Mouse (Mus musculus): ENCODE measurements around the gene Olfr1260. TPM values are rescaled to one million over a fixed set of nuclear protein-coding genes. Genes with fewer than 3 reads are reported as not detected.

The Olfr1260 gene
- polyA plus RNA-seq, 1 experiment from 2014 or later, result not detected

Other genes starting within 250 kb of the Olfr1260 start
- gene Olfr1252, start 249.3 kb upstream of the Olfr1260 start, polyA plus RNA-seq (2014; fragmentation: Nextera tagmentation; extraction: Ambion mirVana), result not detected in 2 replicates
- not detected in 2 replicates for gene Olfr1253, start 217.2 kb upstream of the Olfr1260 start, polyA plus RNA-seq (2014; fragmentation: Nextera tagmentation; extraction: Ambion mirVana)
- gene Olfr1254, start 180.7 kb upstream of the Olfr1260 start, polyA plus RNA-seq (2014; fragmentation: Nextera tagmentation; extraction: Ambion mirVana), result not detected in 2 replicates
- gene Olfr1255, start 162.3 kb upstream of the Olfr1260 start, polyA plus RNA-seq (2014; fragmentation: Nextera tagmentation; extraction: Ambion mirVana), result not detected in 2 replicates
- gene Olfr1256, start 132.8 kb upstream of the Olfr1260 start, polyA plus RNA-seq (2014; fragmentation: Nextera tagmentation; extraction: Ambion mirVana), result not detected in 2 replicates
- not detected in 2 replicates for gene Olfr48, start 126.1 kb upstream of the Olfr1260 start, polyA plus RNA-seq (2014; fragmentation: Nextera tagmentation; extraction: Ambion mirVana)
- gene Olfr1257, start 95.9 kb upstream of the Olfr1260 start, polyA plus RNA-seq (2014; fragmentation: Nextera tagmentation; extraction: Ambion mirVana), result not detected in 2 replicates
- not detected in 2 replicates for gene Olfr1258, start 47.0 kb upstream of the Olfr1260 start, polyA plus RNA-seq (2014; fragmentation: Nextera tagmentation; extraction: Ambion mirVana)
- gene Olfr1259, start 25.7 kb upstream of the Olfr1260 start, polyA plus RNA-seq (2014; fragmentation: Nextera tagmentation; extraction: Ambion mirVana), result not detected in 2 replicates
- not detected in 2 replicates for gene Olfr1261, start 16.9 kb downstream of the Olfr1260 start, polyA plus RNA-seq (2014; fragmentation: Nextera tagmentation; extraction: Ambion mirVana)
- not detected in 2 replicates for gene Olfr1262, start 25.8 kb downstream of the Olfr1260 start, polyA plus RNA-seq (2014; fragmentation: Nextera tagmentation; extraction: Ambion mirVana)
- not detected in 2 replicates for gene Olfr1263, start 37.8 kb downstream of the Olfr1260 start, polyA plus RNA-seq (2014; fragmentation: Nextera tagmentation; extraction: Ambion mirVana)
- not detected in 2 replicates for gene Olfr1264, start 51.2 kb downstream of the Olfr1260 start, polyA plus RNA-seq (2014; fragmentation: Nextera tagmentation; extraction: Ambion mirVana)
- gene Olfr1265, start 61.0 kb downstream of the Olfr1260 start, polyA plus RNA-seq (2014; fragmentation: Nextera tagmentation; extraction: Ambion mirVana), result not detected in 2 replicates
- gene Olfr140, start 89.3 kb downstream of the Olfr1260 start, polyA plus RNA-seq (2014; fragmentation: Nextera tagmentation; extraction: Ambion mirVana), result not detected in 2 replicates
- gene Olfr1269, start 147.1 kb downstream of the Olfr1260 start, polyA plus RNA-seq (2014; fragmentation: Nextera tagmentation; extraction: Ambion mirVana), result not detected in 2 replicates
- not detected in 2 replicates for gene Olfr32, start 168.0 kb downstream of the Olfr1260 start, polyA plus RNA-seq (2014; fragmentation: Nextera tagmentation; extraction: Ambion mirVana)
- not detected in 2 replicates for gene Olfr1270, start 178.8 kb downstream of the Olfr1260 start, polyA plus RNA-seq (2014; fragmentation: Nextera tagmentation; extraction: Ambion mirVana)

Measured in heart, embryonic 14.5 days (tissue).